Mouse (Mus musculus): Measurements from ENCODE around the gene Trim69.
"Not testable (repeated sequence)": the region's sequence is repeated elsewhere in the genome, so short reads cannot be mapped to it uniquely, and the experiment has no call there.

The Trim69 gene

GRCm38 (mm10) chr2:122217075-122217474 lies 56.6 kb downstream of the Trim69 start:
- not testable (repeated sequence) for DNase-seq

GRCm38 (mm10) chr2:122218234-122218633 lies 57.7 kb downstream of the Trim69 start:
- DNase-seq = no peak

GRCm38 (mm10) chr2:122221378-122221777 lies 60.9 kb downstream of the Trim69 start:
- no peak for DNase-seq

- DNase-seq = no peak
These were observed 61.3 kb downstream of the Trim69 start for GRCm38 (mm10) chr2:122221798-122222197.

- no peak for DNase-seq
These were observed 61.8 kb downstream of the Trim69 start for GRCm38 (mm10) chr2:122222272-122222671.

- DNase-seq = no peak
These were observed 63.2 kb downstream of the Trim69 start for GRCm38 (mm10) chr2:122223654-122224053.

Measured in kidney, adult 18-20 months (tissue).